Mouse (Mus musculus) small intestine, adult 2 months (tissue): ENCODE measurements around the gene Cry2. TPM values are rescaled to one million over a fixed set of nuclear protein-coding genes. Genes with fewer than 3 reads are reported as not detected.
A peak's percentile ranks its signal among the peaks of the same experiment; 100 is the strongest.
"Not testable (repeated sequence)": the region's sequence is repeated elsewhere in the genome, so short reads cannot be mapped to it uniquely, and the experiment has no call there.

Source experiments
- H3K27ac ChIP-seq: fragments of 200-500 bp; 2 replicates; pipeline ENCODE4 v1.5.1; 2012; ENCODE audit warnings: low read depth, low read length, control low read depth, inconsistent platforms; ENCODE audit not compliant: insufficient read depth
- H3K27me3 ChIP-seq: fragments of 200-500 bp; 2 replicates; pipeline ENCODE4 v1.6.1; 2012; ENCODE audit warnings: mild to moderate bottlenecking, moderate library complexity, low read length, inconsistent platforms; ENCODE audit not compliant: control insufficient read depth, insufficient read depth
- H3K36me3 ChIP-seq: fragments of 200-500 bp; 2 replicates; pipeline ENCODE4 v1.6.1; 2012; ENCODE audit warnings: mild to moderate bottlenecking, low read length, control low read depth, inconsistent platforms; ENCODE audit not compliant: control insufficient read depth, insufficient read depth
- H3K4me1 ChIP-seq: fragments of 200-500 bp; 2 replicates; pipeline ENCODE4 v1.6.1; 2012; ENCODE audit warnings: low read length, inconsistent platforms, mixed read lengths; ENCODE audit not compliant: control insufficient read depth, insufficient read depth, insufficient read length
- H3K4me3 ChIP-seq: fragments of 200-500 bp; 2 replicates; pipeline ENCODE4 v1.5.1; 2012; ENCODE audit warnings: low read depth, mild to moderate bottlenecking, control low read depth, inconsistent platforms, low read length, moderate library complexity
- CTCF ChIP-seq: fragments of 200-500 bp; IDR thresholded peaks from 2 replicates; pipeline ENCODE4 v1.5.1; 2012; ENCODE audit warnings: low read depth, mild to moderate bottlenecking, control low read depth, inconsistent platforms, low read length, moderate library complexity, mixed read lengths; ENCODE audit not compliant: insufficient replicate concordance, insufficient read length; ENCODE audit errors: extremely low read depth
- POLR2A ChIP-seq: fragments of 200-500 bp; IDR thresholded peaks from 2 replicates; pipeline ENCODE4 v1.6.1; 2012; ENCODE audit warnings: low read depth, mild to moderate bottlenecking, control low read depth, inconsistent platforms, low read length, moderate library complexity
- WGBS: fragments of 180-500 bp; shearing (Covaris S2); methylation state at CpG from one replicate; pipeline ENCODE4 v1.1.7; 2018; 5-methylcytosine and 5-hydroxymethylcytosine counted together
- polyA plus RNA-seq: library from polyadenylated mRNA; depleted of rRNA; stranded (reverse); fragments of >200 nt; gene quantifications from 2 replicates; pipeline ENCODE4 v1.2.3, GENCODE M21; 2012

The Cry2 gene
- polyA plus RNA-seq, 1 experiment = 13.1 TPM

DNA sequence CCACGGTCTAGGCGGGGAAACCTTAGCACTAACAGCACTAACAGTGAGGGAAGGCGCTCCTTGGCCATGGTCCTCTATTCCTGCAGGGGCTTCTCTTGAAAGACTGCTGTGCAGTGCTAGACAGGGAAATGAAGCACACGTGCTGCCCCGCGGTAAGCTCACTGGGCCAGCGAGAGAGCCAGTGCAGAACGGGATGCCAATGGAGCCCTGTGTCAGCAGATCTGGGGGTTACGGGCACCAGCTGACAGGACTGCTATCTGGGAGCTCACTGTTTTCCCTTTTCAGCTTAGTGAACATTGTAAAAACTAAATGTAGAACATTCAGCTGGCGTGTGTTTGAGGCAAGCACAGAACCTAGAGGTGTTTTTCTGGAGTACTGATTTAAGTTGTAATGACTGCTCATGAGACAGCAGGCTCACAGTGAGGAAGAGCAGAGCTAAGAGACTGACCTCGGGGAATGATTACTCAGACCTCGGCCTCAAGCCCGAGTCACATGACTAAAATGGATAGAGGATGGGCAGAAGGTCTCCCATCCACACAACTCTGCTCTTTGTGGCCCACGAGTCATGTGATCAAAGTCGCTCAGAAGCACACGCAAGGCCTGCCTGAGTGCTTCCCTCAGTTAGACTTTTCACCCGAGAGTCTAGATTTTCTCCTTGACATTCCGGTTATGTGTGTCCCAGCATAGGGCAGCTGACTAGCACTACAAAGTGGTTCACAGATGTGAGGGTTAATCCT, 25.4 kb downstream of the Cry2 start:
- Histone ChIP-seq H3K27ac (no peak overlapping the region), H3K4me1 (no peaks in the 10 kb centered on the region; the same call in 1 of the 2 replicates), H3K36me3 (peaks cover 53% of the 10 kb centered on the region), H3K4me3 (no peak overlapping the region), H3K27me3 (no peaks in the 10 kb centered on the region)
- 90% methylated on average over 18 of the region's 18 CpGs for WGBS
- TF ChIP-seq POLR2A (no peak), CTCF (no peak)

DNA sequence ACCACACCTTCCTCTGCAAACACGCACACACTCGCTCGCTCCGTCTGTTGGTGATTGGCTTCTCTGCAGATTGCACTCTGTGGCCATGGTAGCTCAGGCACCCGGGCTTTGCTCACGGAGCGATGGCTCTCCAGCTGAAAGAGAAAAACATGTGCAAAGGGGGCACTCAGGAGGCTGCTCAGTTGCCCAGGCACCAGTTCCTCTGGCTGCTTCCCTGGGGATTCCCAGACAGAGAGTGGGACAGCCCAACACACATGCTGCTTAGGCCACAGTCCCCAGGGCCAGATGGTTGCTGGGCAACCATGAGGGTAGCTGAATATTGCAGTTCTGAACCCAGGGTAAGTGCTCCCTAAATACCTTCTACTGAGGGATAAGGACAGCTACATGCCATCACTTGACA, 28.2 kb downstream of the Cry2 start:
- 91% methylated on average over 7 of the region's 7 CpGs for WGBS
- H3K4me3 ChIP-seq = no peak overlapping the region
- TF ChIP-seq POLR2A (no peak), CTCF (no peak)
- peaks cover 7% of the 10 kb centered on the region for H3K27me3 ChIP-seq
- H3K27ac ChIP-seq = no peak overlapping the region
- H3K4me1 ChIP-seq = peaks cover 5% of the 10 kb centered on the region; the same call in 1 of the 2 replicates
- peaks cover 27% of the 10 kb centered on the region for H3K36me3 ChIP-seq

- 88% methylated on average over 6 of the region's 6 CpGs for WGBS
- TF ChIP-seq CTCF (no peak), POLR2A (no peak)
Observed at GRCm38 (mm10) chr2:92404737-92405136, 29.1 kb downstream of the Cry2 start.

GRCm38 (mm10) chr2:92403776-92404319, 30.0 kb downstream of the Cry2 start:
- peaks cover 10% of the 10 kb centered on the region for H3K27me3 ChIP-seq
- peaks cover 12% of the 10 kb centered on the region for H3K36me3 ChIP-seq
- H3K4me3 ChIP-seq = no peak overlapping the region
- H3K4me1 ChIP-seq = peaks cover 6% of the 10 kb centered on the region; the same call in 1 of the 2 replicates
- WGBS = 93% methylated on average over 5 of the region's 5 CpGs
- no peak overlapping the region for H3K27ac ChIP-seq
- TF ChIP-seq POLR2A (no peak), CTCF (no peak)

More at GRCm38 (mm10) chr2:92404737-92405136, 29.1 kb downstream of the Cry2 start:
- Histone ChIP-seq H3K4me3 (no peak overlapping the region), H3K4me1 (peaks cover 6% of the 10 kb centered on the region; the same call in 1 of the 2 replicates), H3K27me3 (peaks cover 10% of the 10 kb centered on the region), H3K27ac (no peak overlapping the region), H3K36me3 (peaks cover 20% of the 10 kb centered on the region)

- no peak overlapping the region for H3K4me3 ChIP-seq
- H3K36me3 ChIP-seq = peaks cover 5% of the 10 kb centered on the region
- no peak for TF ChIP-seq POLR2A
- no peak for TF ChIP-seq CTCF
- WGBS = 81% methylated on average over 4 of the region's 4 CpGs
- peaks cover 10% of the 10 kb centered on the region for H3K27me3 ChIP-seq
- no peak overlapping the region for H3K27ac ChIP-seq
- H3K4me1 ChIP-seq = peaks cover 6% of the 10 kb centered on the region; the same call in 1 of the 2 replicates
Observed at GRCm38 (mm10) chr2:92402591-92403326, 31.1 kb downstream of the Cry2 start.

DNA sequence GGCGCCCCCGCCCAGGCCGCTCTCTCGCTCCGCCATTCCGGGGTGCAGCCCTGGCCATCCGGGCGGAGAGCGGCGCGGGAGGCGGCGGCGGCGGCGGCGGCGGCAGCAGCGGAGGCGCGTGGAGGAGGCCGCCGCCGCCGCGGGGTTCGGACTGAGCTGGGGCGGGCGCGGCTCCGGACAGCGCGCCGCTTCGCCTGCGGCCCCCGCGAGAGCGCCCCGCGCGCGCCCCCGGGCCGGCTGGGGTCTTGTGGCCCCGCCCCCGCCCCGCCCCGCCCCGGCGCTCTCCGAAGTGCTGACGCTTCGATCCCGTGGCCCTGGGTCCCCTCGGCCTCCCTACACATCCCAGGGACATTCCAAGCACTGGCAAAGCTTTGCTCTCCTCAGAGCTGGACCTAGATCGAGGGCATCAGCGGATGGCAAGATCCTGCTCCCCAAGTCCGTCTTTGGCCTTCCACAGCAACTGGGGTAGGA, 32.7 kb downstream of the Cry2 start, which contains the start of gene Mapk8ip1:
Gene Mapk8ip1, minus strand, starts transcription at position 173 of the 471 bp plus-strand sequence.
- TF ChIP-seq CTCF = no peak
- TF ChIP-seq POLR2A = no peak
- Histone ChIP-seq H3K27ac (no peak within 1 kb of the TSS), H3K4me1 (peaks cover 6% of the 10 kb centered on the region; the same call in 1 of the 2 replicates), H3K36me3 (peaks cover 3% of the 10 kb centered on the region), H3K4me3 (peak within 1 kb of the TSS; percentile 54), H3K27me3 (peaks cover 10% of the 10 kb centered on the region)
- WGBS = 4% methylated on average over 59 of the region's 59 CpGs

GRCm38 (mm10) chr2:92400682-92401081, 33.2 kb downstream of the Cry2 start:
- WGBS = 10% methylated on average over 22 of the region's 22 CpGs
- TF ChIP-seq CTCF = no peak
- no peak for TF ChIP-seq POLR2A
- H3K4me1 ChIP-seq = peaks cover 6% of the 10 kb centered on the region; the same call in 1 of the 2 replicates
- no peak overlapping the region for H3K27ac ChIP-seq
- peaks cover 3% of the 10 kb centered on the region for H3K36me3 ChIP-seq
- H3K4me3 ChIP-seq = peak overlapping the region; percentile 54
- H3K27me3 ChIP-seq = peaks cover 10% of the 10 kb centered on the region

DNA sequence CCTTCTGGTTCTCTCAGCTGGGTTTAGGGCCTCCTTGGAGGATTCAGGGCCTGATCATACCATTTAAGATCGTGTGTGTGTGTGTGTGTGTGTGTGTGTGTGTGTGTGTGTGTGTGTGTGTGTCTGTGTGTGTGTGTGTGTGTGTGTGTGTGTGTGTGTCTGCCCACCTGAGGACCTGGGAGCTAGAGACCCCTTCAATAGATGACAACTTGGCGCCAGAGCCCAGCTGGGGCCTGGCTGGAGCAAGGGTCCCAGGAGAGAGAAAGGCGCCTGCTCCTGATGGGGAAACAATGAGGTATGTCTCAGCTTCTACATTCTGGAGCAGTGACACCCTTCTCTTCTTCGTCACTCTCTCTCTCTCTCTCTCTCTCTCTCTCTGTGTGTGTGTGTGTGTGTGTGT, 34.0 kb downstream of the Cry2 start:
- not testable (repeated sequence) for H3K27me3 ChIP-seq, H3K36me3 ChIP-seq, H3K4me3 ChIP-seq, H3K27ac ChIP-seq, H3K4me1 ChIP-seq
- 73% methylated on average over 4 of the region's 4 CpGs for WGBS
